Mouse (Mus musculus): Measurements from ENCODE around the gene Asb10.
"Not testable (repeated sequence)": the region's sequence is repeated elsewhere in the genome, so short reads cannot be mapped to it uniquely, and the experiment has no call there.

Asb10 gene

GRCm38 (mm10) chr5:24540387-24541143, at the start of gene Asb10:
Gene Asb10 (minus strand): TSS chr5:24540978.
- DNase-seq, result no peak

DNA sequence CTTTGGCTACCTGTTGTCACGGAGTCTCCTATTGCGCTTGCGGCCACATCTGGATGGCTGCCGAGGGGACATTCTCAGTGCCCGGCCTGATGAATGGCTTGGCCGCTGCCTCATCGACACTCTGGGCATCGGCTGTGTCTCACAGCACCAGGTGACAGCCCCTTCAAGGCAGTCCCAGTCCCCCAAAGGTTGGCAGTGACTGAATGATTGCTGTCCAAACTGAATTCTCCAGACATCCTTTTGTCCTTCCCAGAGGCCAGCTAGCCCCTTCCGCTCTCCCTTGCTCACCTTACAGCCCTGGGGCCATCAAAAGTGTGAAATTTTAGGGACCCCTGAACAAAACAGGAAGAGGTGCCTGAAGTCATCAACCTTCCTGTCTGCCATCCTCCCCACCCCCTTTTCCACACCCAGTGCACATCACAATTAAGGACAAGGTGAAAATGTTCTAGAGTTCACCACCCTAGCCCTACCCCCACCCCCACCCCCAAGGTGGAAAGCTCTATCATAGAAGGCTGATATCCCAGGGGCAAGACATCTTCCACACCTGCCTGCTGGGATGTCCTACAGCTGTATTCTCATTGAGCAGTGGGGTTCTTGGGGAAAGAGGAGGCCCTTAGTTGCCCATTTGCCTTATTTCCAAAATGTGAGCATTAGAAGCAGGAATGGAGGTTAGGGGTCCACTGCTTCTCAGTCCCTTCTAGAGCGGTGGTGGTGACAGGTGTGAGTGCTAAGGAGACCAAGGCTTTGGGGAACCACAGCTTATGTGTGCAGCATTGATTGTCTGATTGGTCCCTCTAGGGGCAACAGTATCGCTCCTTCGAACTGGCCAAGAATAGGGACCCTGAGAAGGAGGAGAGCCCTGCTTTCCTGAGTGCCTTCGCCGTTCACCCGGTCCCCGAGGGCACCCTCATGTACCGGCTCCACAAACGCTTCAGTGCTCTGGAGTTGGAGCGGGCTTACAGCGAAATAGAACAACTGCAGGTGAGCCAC, 49.0 kb upstream of the Asb10 start:
- DNase-seq, result no peak

DNA sequence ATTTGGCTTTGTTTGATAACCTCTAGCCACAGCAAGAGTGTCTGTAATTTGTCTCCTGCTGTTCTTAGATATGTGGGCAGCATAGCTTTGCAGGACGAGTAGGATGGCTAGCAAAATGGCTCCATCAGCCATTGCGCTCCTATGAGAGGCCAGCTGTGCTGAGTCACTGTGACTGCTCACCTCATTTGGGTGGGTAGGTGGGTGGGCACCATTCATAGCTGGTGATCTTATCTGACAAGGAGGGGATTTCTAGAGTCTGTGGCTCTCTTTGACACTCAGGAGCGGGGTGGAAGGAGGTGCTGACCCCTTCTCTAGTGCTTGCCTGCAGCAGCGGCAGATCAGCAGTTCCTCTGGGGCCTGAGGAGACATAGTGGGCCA, 46.4 kb upstream of the Asb10 start:
- DNase-seq, result no peak

DNA sequence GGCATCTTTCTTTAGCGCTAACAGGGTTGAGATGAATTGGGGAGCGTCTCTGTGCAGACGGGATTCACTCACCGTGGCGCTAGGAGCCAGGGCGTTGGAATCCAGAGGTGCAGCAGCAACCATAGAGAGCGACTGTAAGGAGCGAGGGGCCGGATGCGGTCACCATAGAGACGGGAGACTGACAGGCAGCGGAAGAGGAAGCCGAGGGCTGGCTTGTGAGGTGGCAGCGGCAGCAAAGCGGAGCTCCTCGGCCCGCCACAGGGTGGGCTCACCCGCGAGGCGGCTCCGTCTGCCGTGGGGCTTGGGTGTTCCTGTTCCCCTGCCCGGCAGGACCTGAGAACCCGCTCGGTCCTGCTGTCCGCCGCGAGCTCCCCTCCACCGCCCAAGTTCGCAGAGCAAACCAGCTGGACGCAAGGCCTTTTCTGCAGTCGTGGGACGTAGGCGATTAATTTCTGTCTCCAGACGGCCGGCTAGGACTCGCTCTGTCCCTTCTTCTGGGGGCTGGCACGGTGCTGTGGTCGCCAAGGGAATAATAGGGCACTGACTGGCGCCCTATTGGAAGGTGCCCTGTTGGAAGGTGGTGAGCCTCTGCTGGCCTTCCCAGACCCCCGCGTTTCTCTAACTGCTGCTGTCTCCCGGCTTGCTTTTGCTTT, 45.9 kb upstream of the Asb10 start, which contains the start of gene Chpf2:
TSS of gene Chpf2 (plus strand) at position 195 of the 653 bp plus-strand sequence.
- peak; percentile 74 for DNase-seq

- DNase-seq, result no peak
Observed at GRCm38 (mm10) chr5:24586106-24586505, 45.3 kb upstream of the Asb10 start.

GRCm38 (mm10) chr5:24578109-24578963, 37.6 kb upstream of the Asb10 start:
- DNase-seq, result peak; percentile 29

DNA sequence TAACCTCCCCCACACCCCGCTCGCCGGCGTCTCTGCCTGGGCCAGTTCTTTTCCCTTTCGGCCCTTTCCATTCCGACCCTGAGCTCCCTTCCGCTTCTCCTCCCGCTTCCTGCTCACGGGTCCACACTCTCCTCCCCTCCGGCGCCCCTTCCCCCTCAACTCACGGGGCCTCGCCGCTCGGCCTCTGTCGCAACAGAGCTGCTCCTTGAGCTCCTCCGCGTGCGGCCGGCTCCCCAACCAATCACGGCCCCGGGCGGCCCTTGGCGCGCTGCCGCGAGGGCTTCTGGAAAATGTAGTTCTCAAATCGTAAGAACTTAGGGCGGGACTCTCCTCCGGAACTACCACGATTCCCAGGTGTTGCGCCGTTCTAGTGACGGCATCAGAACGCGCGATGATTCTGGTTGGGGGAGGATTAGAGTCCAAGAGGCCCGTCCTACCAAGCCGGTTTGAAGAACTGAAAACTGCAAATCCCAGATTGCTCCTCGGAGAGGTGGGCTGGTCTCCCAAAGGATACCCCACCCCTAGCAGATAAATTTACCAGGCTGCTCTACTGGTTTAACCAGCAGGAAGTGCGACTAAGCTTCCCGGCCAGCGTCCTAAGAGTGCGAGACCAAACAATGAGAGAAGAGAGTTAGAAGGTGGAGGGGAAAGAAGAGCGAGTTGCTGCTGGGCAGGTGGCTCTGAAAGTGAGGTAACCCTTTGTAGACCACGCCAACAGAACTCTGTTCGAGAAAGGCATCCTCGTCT, 36.6 kb upstream of the Asb10 start, which contains the start of gene Abcf2:
TSS of gene Abcf2 (minus strand) at position 285 of the 747 bp plus-strand sequence.
- DNase-seq, result peak; percentile 100

- no peak for DNase-seq
Observed at GRCm38 (mm10) chr5:24576801-24577182, 36.0 kb upstream of the Asb10 start.

- no peak for DNase-seq
Observed at GRCm38 (mm10) chr5:24575948-24576347, 35.2 kb upstream of the Asb10 start.

- no peak for DNase-seq
Observed at GRCm38 (mm10) chr5:24556709-24557108, 15.9 kb upstream of the Asb10 start, which contains the start of gene 4931409K22Rik. Gene 4931409K22Rik (minus strand): TSS chr5:24556809.

GRCm38 (mm10) chr5:24555335-24555734, 14.6 kb upstream of the Asb10 start:
- not testable (repeated sequence) for DNase-seq

DNA sequence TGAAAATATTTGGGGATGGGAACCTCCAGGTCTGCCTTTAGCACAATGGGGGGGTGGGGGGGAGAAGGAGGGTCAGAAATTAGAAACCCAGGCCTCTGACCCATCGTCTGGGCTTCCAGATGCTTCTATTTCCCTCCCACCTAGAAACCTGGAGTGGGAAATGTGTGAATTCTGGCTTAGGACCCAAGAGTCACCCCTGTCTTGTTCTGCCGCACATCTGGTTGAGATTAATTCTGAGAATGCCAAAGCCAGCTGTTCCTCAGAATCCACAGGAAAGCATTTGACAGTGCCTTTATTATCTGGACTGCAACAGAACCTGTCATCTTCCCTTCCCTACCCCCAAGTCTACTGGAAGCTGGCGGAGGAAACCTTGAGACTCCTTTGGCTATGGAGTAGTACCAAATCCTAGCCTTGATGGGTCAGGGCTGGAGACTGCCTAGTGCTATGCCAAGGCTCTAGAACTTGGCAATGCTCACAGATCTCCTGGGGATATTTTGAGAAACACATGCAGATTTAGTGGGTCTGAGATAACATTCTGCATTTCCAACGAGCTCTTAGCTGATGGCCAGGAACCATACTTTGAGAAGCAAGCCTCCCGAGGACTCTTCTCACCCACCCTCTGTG, 13.0 kb upstream of the Asb10 start:
- DNase-seq, result no peak

- DNase-seq, result no peak
Observed at GRCm38 (mm10) chr5:24551317-24551688, 10.5 kb upstream of the Asb10 start.

GRCm38 (mm10) chr5:24550598-24551316, 10.0 kb upstream of the Asb10 start:
- DNase-seq, result no peak

- no peak for DNase-seq
Observed at GRCm38 (mm10) chr5:24542643-24543042, 1.9 kb upstream of the Asb10 start.

DNA sequence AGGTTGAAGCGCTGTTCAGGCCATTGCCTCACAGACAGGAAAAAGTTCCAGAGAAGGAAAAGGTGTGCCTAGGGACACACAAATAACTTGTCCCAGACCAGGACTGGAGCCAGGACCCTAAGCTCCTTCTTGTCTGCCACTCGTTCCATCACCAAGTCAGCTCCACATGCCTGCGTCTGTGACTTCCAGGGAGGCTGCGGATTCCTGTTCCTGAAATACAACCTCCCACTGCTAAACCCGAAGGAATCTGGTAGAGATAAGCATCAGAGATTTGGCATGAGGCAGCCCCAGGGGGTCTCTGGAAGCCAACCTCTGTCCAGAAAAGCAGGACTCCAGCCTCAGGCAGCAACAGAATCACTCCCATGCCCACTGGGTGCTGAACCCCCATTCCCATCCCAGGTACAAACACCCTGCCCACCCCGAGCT, 379 bp upstream of the Asb10 start:
- no peak for DNase-seq

DNA sequence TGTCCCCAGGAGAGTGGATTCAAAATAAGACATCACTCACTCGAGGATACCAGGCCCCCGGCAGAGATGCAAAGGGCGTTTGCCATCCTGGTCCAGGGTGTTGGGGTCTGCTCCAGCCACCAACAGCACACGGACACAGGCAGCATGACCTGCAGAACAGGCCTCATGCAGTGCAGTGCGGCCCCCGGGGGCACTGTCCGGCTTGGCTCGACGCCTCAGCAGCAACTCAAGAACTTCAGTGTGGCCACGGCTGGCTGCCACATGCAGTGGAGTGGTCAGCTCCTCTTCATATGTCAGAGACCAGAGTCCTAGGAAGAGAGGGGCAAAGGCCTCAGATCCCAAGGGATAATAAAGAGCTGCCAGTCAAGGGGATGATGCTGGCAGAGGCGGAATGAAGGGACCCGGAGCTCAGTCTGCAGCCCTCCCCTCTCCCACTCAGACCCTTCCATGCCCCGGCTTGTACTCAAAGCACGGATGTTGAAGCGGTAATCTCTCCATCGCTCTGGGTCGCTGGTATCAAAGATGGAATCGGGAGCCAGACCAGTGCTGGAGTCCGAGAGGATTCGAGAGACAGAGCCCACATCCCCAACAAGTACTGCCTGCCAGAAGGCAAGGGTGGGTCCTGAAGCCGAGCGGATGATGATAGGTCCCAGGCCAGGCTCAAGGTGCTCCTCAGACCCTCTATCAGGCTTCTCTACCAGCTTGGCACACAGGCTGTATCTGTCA, 1.0 kb downstream of the Asb10 start:
- no peak for DNase-seq

GRCm38 (mm10) chr5:24537618-24538017, 3.2 kb downstream of the Asb10 start:
- no peak for DNase-seq

DNA sequence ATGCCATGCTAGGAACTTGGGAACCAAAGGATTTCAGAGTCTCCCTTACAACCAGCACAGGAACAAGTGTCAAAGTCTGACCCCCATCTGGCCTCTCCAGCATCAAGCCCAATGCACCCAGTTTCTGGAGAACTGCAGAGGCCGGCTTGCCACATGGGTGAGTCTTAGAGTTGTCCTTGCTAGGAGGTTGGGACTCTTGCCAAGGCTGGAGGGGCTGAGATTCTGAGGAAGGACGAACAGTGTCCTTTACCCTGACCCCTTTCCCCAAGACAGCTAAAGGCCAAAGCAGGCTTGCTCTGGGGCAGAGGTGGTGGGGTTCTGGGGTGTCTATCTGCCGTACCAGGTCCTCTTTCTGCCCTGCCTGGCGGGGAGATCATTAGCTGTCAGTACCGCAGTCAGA, 4.3 kb downstream of the Asb10 start:
- DNase-seq, result no peak

Data from cerebellum, adult 11-12 months (tissue).